Mouse (Mus musculus) thymus, postnatal 0 days (tissue): ENCODE data around the gene Arsj. TPM values are rescaled to one million over a fixed set of nuclear protein-coding genes. Genes with fewer than 3 reads are reported as not detected.

Experiments used
- DNase-seq: peaks from one replicate; pipeline ENCODE4 v3.0.0-alpha.2; 2015; ENCODE audit warnings: low spot score
- polyA plus RNA-seq: library from polyadenylated mRNA; unstranded; fragments of >200 nt; fragmentation: Nextera tagmentation; extraction: Ambion mirVana; gene quantifications from 2 replicates; pipeline ENCODE4 v1.2.1, GENCODE M21; 2015

The Arsj gene
- 0.26 and 0.27 TPM in 2 replicates for polyA plus RNA-seq

- DNase-seq = no peak
Observed at GRCm38 (mm10) chr3:126363568-126364505, at the start of gene Arsj. Gene Arsj, plus strand, starts transcription at chr3:126363684.

GRCm38 (mm10) chr3:126324872-126325498 is 38.5 kb upstream of the Arsj start:
- DNase-seq = no peak

GRCm38 (mm10) chr3:126325891-126326627 is 37.4 kb upstream of the Arsj start:
- DNase-seq = no peak

- no peak for DNase-seq
Observed at GRCm38 (mm10) chr3:126326628-126327325, 36.7 kb upstream of the Arsj start.

GRCm38 (mm10) chr3:126335329-126335728 is 28.2 kb upstream of the Arsj start:
- DNase-seq = no peak

GRCm38 (mm10) chr3:126344745-126345144 is 18.7 kb upstream of the Arsj start:
- no peak for DNase-seq

- DNase-seq = no peak
Observed at GRCm38 (mm10) chr3:126359760-126360159, 3.7 kb upstream of the Arsj start.

GRCm38 (mm10) chr3:126362392-126362791 is 1.1 kb upstream of the Arsj start:
- DNase-seq = no peak

GRCm38 (mm10) chr3:126362931-126363525 is 456 bp upstream of the Arsj start:
- no peak for DNase-seq

GRCm38 (mm10) chr3:126364555-126364954 is 1.1 kb downstream of the Arsj start:
- DNase-seq = no peak

GRCm38 (mm10) chr3:126370571-126370970 is 7.1 kb downstream of the Arsj start:
- no peak for DNase-seq

- DNase-seq = no peak
Observed at GRCm38 (mm10) chr3:126372815-126373545, 9.5 kb downstream of the Arsj start.

- no peak for DNase-seq
Observed at GRCm38 (mm10) chr3:126373721-126374120, 10.2 kb downstream of the Arsj start.

GRCm38 (mm10) chr3:126379252-126379651 is 15.8 kb downstream of the Arsj start:
- no peak for DNase-seq

GRCm38 (mm10) chr3:126379702-126380101 is 16.2 kb downstream of the Arsj start:
- no peak for DNase-seq

GRCm38 (mm10) chr3:126383276-126383675 is 19.8 kb downstream of the Arsj start:
- no peak for DNase-seq

- DNase-seq = no peak
Observed at GRCm38 (mm10) chr3:126384657-126385438, 21.4 kb downstream of the Arsj start.

- no peak for DNase-seq
Observed at GRCm38 (mm10) chr3:126397451-126397850, 34.0 kb downstream of the Arsj start.

- no peak for DNase-seq
Observed at GRCm38 (mm10) chr3:126397985-126398630, 34.6 kb downstream of the Arsj start.
